Mouse (Mus musculus): ENCODE data around the gene Rsu1.

Gene Rsu1

GRCm38 (mm10) chr2:13048649-13049048 is 222.6 kb downstream of the Rsu1 start:
- DNase-seq (ENCODE audit: low spot score) = no peak

DNA sequence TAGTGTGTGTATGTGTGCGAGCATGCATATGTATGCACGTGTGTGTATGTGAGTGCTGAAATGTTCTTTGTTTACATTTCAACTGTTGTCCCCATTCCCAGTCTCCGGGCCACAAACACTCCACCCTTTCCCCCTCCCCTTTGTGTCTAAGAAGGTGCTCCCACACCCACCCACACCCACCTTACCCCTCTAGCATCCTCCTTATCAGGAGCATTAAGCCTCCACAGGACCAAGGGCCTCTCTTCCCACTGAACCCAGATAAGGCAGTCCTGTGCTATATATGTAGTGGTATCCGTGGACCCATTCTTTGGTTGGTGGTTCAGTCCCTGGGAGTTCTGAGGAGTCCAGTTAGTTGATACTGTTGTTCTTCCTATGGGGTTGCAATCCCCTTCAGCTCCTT is 226.7 kb downstream of the Rsu1 start:
- DNase-seq (ENCODE audit: low spot score) = no peak

- no peak for DNase-seq (ENCODE audit: low spot score)
Measured at GRCm38 (mm10) chr2:13039785-13040184, 231.4 kb downstream of the Rsu1 start.

- DNase-seq (ENCODE audit: low spot score) = no peak
Measured at GRCm38 (mm10) chr2:13038772-13039171, 232.4 kb downstream of the Rsu1 start.
